Mouse (Mus musculus): ENCODE results near the gene Mgat5. TPM values are rescaled to one million over a fixed set of nuclear protein-coding genes. Genes with fewer than 3 reads are reported as not detected.

Mgat5 gene
- polyA plus RNA-seq, 1 experiment from 2014 or later: 5.5 TPM

GRCm38 (mm10) chr1:127369538-127369937, 164.7 kb downstream of the Mgat5 start:
- no peak overlapping the region for H3K27ac ChIP-seq (replicated peaks)
- H3K9ac ChIP-seq: no peak overlapping the region
- no peaks in the 10 kb centered on the region for H3K27me3 ChIP-seq
- H3K4me1 ChIP-seq: peaks cover 7% of the 10 kb centered on the region; the same call in 1 of the 2 replicates
- no peak overlapping the region for H3K4me2 ChIP-seq (replicated peaks)
- WGBS: 93% methylated on average over 5 of the region's 5 CpGs
- H3K9me3 ChIP-seq (replicated peaks): no peaks in the 10 kb centered on the region
- no peak for ATAC-seq (ENCODE audit: insufficient number of reproducible peaks, low FRiP score, low TSS enrichment, low read depth)
- H3K4me3 ChIP-seq (replicated peaks): no peak overlapping the region
- peaks cover 5% of the 10 kb centered on the region; the same call in 1 of the 2 replicates for H3K36me3 ChIP-seq

- Histone ChIP-seq H3K27me3 (no peaks in the 10 kb centered on the region), H3K4me2 (replicated peaks) (no peak overlapping the region), H3K4me3 (replicated peaks) (no peak overlapping the region), H3K9ac (no peak overlapping the region), H3K9me3 (replicated peaks) (no peaks in the 10 kb centered on the region), H3K4me1 (peaks cover 7% of the 10 kb centered on the region; the same call in 1 of the 2 replicates), H3K27ac (replicated peaks) (no peak overlapping the region), H3K36me3 (no peaks in the 10 kb centered on the region)
- WGBS: 50% methylated on average over 4 of the region's 4 CpGs
- ATAC-seq (ENCODE audit: insufficient number of reproducible peaks, low FRiP score, low TSS enrichment, low read depth): no peak
Observed at GRCm38 (mm10) chr1:127372096-127372495, 167.3 kb downstream of the Mgat5 start.

GRCm38 (mm10) chr1:127373559-127373958, 168.7 kb downstream of the Mgat5 start:
- Histone ChIP-seq H3K4me1 (peaks cover 7% of the 10 kb centered on the region; the same call in 1 of the 2 replicates), H3K27ac (replicated peaks) (no peak overlapping the region), H3K9me3 (replicated peaks) (no peaks in the 10 kb centered on the region), H3K27me3 (no peaks in the 10 kb centered on the region), H3K9ac (no peak overlapping the region), H3K36me3 (no peaks in the 10 kb centered on the region), H3K4me3 (replicated peaks) (no peak overlapping the region), H3K4me2 (replicated peaks) (no peak overlapping the region)
- 68% methylated on average over 5 of the region's 5 CpGs for WGBS
- ATAC-seq (ENCODE audit: insufficient number of reproducible peaks, low FRiP score, low TSS enrichment, low read depth): no peak

GRCm38 (mm10) chr1:127374157-127374556, 169.3 kb downstream of the Mgat5 start:
- Histone ChIP-seq H3K4me1 (peaks cover 11% of the 10 kb centered on the region), H3K27ac (replicated peaks) (no peak overlapping the region), H3K9me3 (replicated peaks) (no peaks in the 10 kb centered on the region), H3K27me3 (no peaks in the 10 kb centered on the region), H3K9ac (no peak overlapping the region), H3K4me2 (replicated peaks) (no peak overlapping the region), H3K36me3 (no peaks in the 10 kb centered on the region), H3K4me3 (replicated peaks) (no peak overlapping the region)
- no peak for ATAC-seq (ENCODE audit: insufficient number of reproducible peaks, low FRiP score, low TSS enrichment, low read depth)
- WGBS: 41% methylated on average over 3 of the region's 3 CpGs

- ATAC-seq (ENCODE audit: insufficient number of reproducible peaks, low FRiP score, low TSS enrichment, low read depth): no peak
- H3K4me3 ChIP-seq (replicated peaks): no peak overlapping the region
- H3K4me2 ChIP-seq (replicated peaks): no peak overlapping the region
- H3K9me3 ChIP-seq (replicated peaks): no peaks in the 10 kb centered on the region
- no peak overlapping the region for H3K9ac ChIP-seq
- H3K27me3 ChIP-seq: no peaks in the 10 kb centered on the region
- peaks cover 11% of the 10 kb centered on the region; the same call in 1 of the 2 replicates for H3K36me3 ChIP-seq
- peaks cover 12% of the 10 kb centered on the region for H3K4me1 ChIP-seq
- WGBS: 31% methylated on average over 4 of the region's 4 CpGs
- H3K27ac ChIP-seq (replicated peaks): no peak overlapping the region
Observed at GRCm38 (mm10) chr1:127380140-127380539, 175.3 kb downstream of the Mgat5 start.

GRCm38 (mm10) chr1:127380749-127381501, 176.1 kb downstream of the Mgat5 start:
- Histone ChIP-seq H3K4me3 (replicated peaks) (no peak overlapping the region), H3K9me3 (replicated peaks) (no peaks in the 10 kb centered on the region), H3K4me2 (replicated peaks) (no peak overlapping the region), H3K27me3 (no peaks in the 10 kb centered on the region), H3K36me3 (peaks cover 11% of the 10 kb centered on the region; the same call in 1 of the 2 replicates), H3K9ac (no peak overlapping the region), H3K4me1 (peaks cover 12% of the 10 kb centered on the region), H3K27ac (replicated peaks) (no peak overlapping the region)
- WGBS: 48% methylated on average over 13 of the region's 13 CpGs
- ATAC-seq (ENCODE audit: insufficient number of reproducible peaks, low FRiP score, low TSS enrichment, low read depth): no peak

GRCm38 (mm10) chr1:127383071-127383470, 178.3 kb downstream of the Mgat5 start:
- no peak overlapping the region for H3K9ac ChIP-seq
- H3K27me3 ChIP-seq: no peaks in the 10 kb centered on the region
- H3K4me2 ChIP-seq (replicated peaks): no peak overlapping the region
- no peak for ATAC-seq (ENCODE audit: insufficient number of reproducible peaks, low FRiP score, low TSS enrichment, low read depth)
- H3K27ac ChIP-seq (replicated peaks): no peak overlapping the region
- peaks cover 19% of the 10 kb centered on the region for H3K36me3 ChIP-seq
- peaks cover 12% of the 10 kb centered on the region for H3K4me1 ChIP-seq
- WGBS: 92% methylated on average over 7 of the region's 7 CpGs
- H3K9me3 ChIP-seq (replicated peaks): no peaks in the 10 kb centered on the region
- H3K4me3 ChIP-seq (replicated peaks): no peak overlapping the region

- H3K4me3 ChIP-seq (replicated peaks): no peak overlapping the region
- ATAC-seq (ENCODE audit: insufficient number of reproducible peaks, low FRiP score, low TSS enrichment, low read depth): no peak
- H3K36me3 ChIP-seq: peaks cover 44% of the 10 kb centered on the region
- 86% methylated on average over 7 of the region's 7 CpGs for WGBS
- H3K27me3 ChIP-seq: no peaks in the 10 kb centered on the region
- no peaks in the 10 kb centered on the region for H3K9me3 ChIP-seq (replicated peaks)
- no peak overlapping the region for H3K27ac ChIP-seq (replicated peaks)
- no peaks in the 10 kb centered on the region for H3K4me1 ChIP-seq
- no peak overlapping the region for H3K4me2 ChIP-seq (replicated peaks)
- no peak overlapping the region for H3K9ac ChIP-seq
Observed at GRCm38 (mm10) chr1:127387226-127387625, 182.4 kb downstream of the Mgat5 start.

GRCm38 (mm10) chr1:127387661-127388060, 182.8 kb downstream of the Mgat5 start:
- WGBS: 59% methylated on average over 9 of the region's 9 CpGs
- H3K9me3 ChIP-seq (replicated peaks): no peaks in the 10 kb centered on the region
- no peaks in the 10 kb centered on the region for H3K27me3 ChIP-seq
- no peak for ATAC-seq (ENCODE audit: insufficient number of reproducible peaks, low FRiP score, low TSS enrichment, low read depth)
- H3K4me3 ChIP-seq (replicated peaks): no peak overlapping the region
- no peak overlapping the region for H3K27ac ChIP-seq (replicated peaks)
- no peak overlapping the region for H3K9ac ChIP-seq
- H3K36me3 ChIP-seq: peaks cover 44% of the 10 kb centered on the region
- no peaks in the 10 kb centered on the region for H3K4me1 ChIP-seq
- H3K4me2 ChIP-seq (replicated peaks): no peak overlapping the region

- WGBS: 91% methylated on average over 2 of the region's 2 CpGs
- no peak overlapping the region for H3K9ac ChIP-seq
- no peak overlapping the region for H3K27ac ChIP-seq (replicated peaks)
Observed at GRCm38 (mm10) chr1:127394716-127395115, 189.9 kb downstream of the Mgat5 start.

GRCm38 (mm10) chr1:127395724-127396123, 190.9 kb downstream of the Mgat5 start:
- 78% methylated on average over 5 of the region's 5 CpGs for WGBS
- peaks cover 12% of the 10 kb centered on the region; the same call in 1 of the 2 replicates for H3K4me1 ChIP-seq
- peaks cover 10% of the 10 kb centered on the region; the same call in 1 of the 2 replicates for H3K36me3 ChIP-seq
- no peaks in the 10 kb centered on the region for H3K9me3 ChIP-seq (replicated peaks)
- H3K27ac ChIP-seq (replicated peaks): no peak overlapping the region
- ATAC-seq (ENCODE audit: insufficient number of reproducible peaks, low FRiP score, low TSS enrichment, low read depth): no peak
- no peak overlapping the region for H3K4me3 ChIP-seq (replicated peaks)
- H3K9ac ChIP-seq: no peak overlapping the region
- H3K27me3 ChIP-seq: no peaks in the 10 kb centered on the region
- H3K4me2 ChIP-seq (replicated peaks): no peak overlapping the region

More at GRCm38 (mm10) chr1:127394716-127395115, 189.9 kb downstream of the Mgat5 start:
- ATAC-seq (ENCODE audit: insufficient number of reproducible peaks, low FRiP score, low TSS enrichment, low read depth): no peak
- Histone ChIP-seq H3K4me1 (peaks cover 5% of the 10 kb centered on the region; the same call in 1 of the 2 replicates), H3K4me3 (replicated peaks) (no peak overlapping the region), H3K4me2 (replicated peaks) (no peak overlapping the region), H3K36me3 (peaks cover 18% of the 10 kb centered on the region; the same call in 1 of the 2 replicates), H3K27me3 (no peaks in the 10 kb centered on the region), H3K9me3 (replicated peaks) (no peaks in the 10 kb centered on the region)

Measured in embryonic facial prominence, embryonic 15.5 days (tissue).